Mouse (Mus musculus) telencephalon, adult 2 months (tissue): ENCODE measurements at regions not wholly inside any gene's neighbourhood (a gene's known extent, or its start where the extent isn't known, plus 50 kb on each side); places are given as distances from the start of the nearest gene placed in this dataset.
A peak's percentile ranks its signal among the peaks of the same experiment; 100 is the strongest.

Experiments used
- DNase-seq: peaks from one replicate; pipeline ENCODE4 v3.0.0-alpha.2; 2011; ENCODE audit warnings: low read depth, low spot score

DNA sequence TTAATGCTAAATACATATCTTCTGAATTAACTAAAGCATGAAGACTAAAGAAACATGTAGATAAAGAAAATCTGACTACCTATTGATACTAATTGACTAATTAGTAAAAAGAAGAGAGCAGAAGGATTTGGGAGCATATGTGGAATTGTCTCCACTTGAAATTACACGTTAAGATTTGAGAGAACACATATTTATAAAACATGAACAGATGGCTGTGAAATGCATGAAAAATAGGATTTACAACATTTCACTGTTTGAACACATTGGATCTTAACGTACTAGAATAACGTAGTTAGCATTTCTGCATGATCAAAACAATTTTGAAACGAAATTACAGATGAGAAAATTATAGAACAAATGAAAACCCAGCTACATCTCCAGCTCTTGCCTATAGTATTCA, 780.5 kb upstream of the Nova1 start:
- peak; percentile 8 for DNase-seq
